Mouse (Mus musculus) sigmoid colon, adult 10 weeks (tissue): ENCODE data around the gene Tmc1. TPM values are rescaled to one million over a fixed set of nuclear protein-coding genes. Genes with fewer than 3 reads are reported as not detected.

ENCODE experiments used
- polyA plus RNA-seq: library from polyadenylated mRNA; stranded (reverse); fragments of 350-450 nt; fragmentation: Illumina TruSeq; extraction: RNeasy Lipid Tissue Mini Kit (QIAGEN cat#74804); gene quantifications from one replicate; pipeline ENCODE4 v1.2.3, GENCODE M21; 2014; ENCODE audit warnings: low read depth, low replicate concordance

Gene Tmc1
- polyA plus RNA-seq = 3.8 TPM

GRCm38 (mm10) chr19:20953874-20954273 lies at the start of gene Tmc1:
Gene Tmc1, minus strand, starts transcription at chr19:20954202.

Other genes with a start within 250 kb of the Tmc1 start
- 24.1 TPM for gene Aldh1a7, start 226.6 kb downstream of the Tmc1 start, polyA plus RNA-seq